Mouse (Mus musculus): Measurements from ENCODE around the gene Olfr1359. TPM values are rescaled to one million over a fixed set of nuclear protein-coding genes. Genes with fewer than 3 reads are reported as not detected.
A peak's percentile ranks its signal among the peaks of the same experiment; 100 is the strongest.

Olfr1359 gene
- not detected in 2 replicates for polyA plus RNA-seq (2015; fragmentation: Nextera tagmentation; extraction: Ambion mirVana)

DNA sequence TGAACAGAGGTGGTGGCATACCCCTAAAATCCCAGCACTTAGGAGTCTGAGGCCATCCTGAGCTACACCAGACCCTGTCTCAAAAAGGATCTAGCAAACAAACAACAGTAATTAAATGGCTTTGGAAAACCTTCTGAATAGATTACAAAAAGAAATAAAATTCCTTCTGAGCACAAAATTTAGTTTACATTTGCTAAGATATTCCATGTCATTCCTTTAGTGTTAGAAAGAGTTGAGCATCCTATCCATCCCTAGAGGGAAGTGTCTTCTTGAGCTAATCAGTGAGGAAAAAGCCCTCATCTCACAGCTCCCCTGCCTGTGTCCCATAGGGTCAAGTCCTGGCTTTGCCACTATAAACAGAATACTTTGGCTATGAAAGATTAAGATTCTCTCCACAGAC is at the start of gene Olfr1359:
Gene Olfr1359 (plus strand): TSS at position 301 of the 400 bp plus-strand sequence.
- H3K4me1 ChIP-seq (ENCODE audit: control insufficient read depth, insufficient read depth, low read length): no peaks in the 10 kb centered on the region
- H3K9me3 ChIP-seq (ENCODE audit: control insufficient read depth, low read length): no peaks in the 10 kb centered on the region
- H3K36me3 ChIP-seq (ENCODE audit: control insufficient read depth, insufficient read depth, low read length): no peaks in the 10 kb centered on the region
- no peak within 1 kb of the TSS for H3K27ac ChIP-seq (ENCODE audit: low read length)
- no peaks in the 10 kb centered on the region for H3K27me3 ChIP-seq (replicated peaks; ENCODE audit: control insufficient read depth, insufficient read depth, low read length)
- H3K4me3 ChIP-seq (ENCODE audit: low read length): no peak within 1 kb of the TSS
- no peak within 1 kb of the TSS for H3K9ac ChIP-seq (ENCODE audit: low read depth, low read length)
- H3K4me2 ChIP-seq (ENCODE audit: low read depth, low read length): no peak within 1 kb of the TSS
- no peak for ATAC-seq

DNA sequence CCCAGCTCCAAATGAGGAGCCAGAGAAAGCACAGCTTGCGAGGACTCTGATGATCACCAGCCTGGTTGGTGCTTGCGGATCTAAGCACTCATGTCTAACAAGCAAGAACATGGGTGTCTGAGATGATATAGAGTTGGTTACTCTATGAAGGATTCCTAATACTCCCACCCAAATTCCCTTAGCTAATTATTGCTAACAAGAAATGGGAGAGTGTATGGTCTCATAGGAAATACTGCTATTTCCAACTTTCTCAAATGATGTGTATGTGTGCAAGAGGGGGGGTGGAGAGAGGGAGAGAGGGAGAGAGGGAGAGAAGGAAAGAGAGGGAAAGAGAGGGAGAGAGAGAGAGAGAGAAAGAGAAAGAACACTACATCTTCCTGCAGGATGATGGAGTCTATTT is 34.6 kb upstream of the Olfr1359 start, which contains the start of gene Olfr1361:
Gene Olfr1361 (minus strand): TSS at position 101 of the 400 bp plus-strand sequence.
- Histone ChIP-seq H3K9me3 (ENCODE audit: control insufficient read depth, low read length) (no peaks in the 10 kb centered on the region), H3K36me3 (ENCODE audit: control insufficient read depth, insufficient read depth, low read length) (no peaks in the 10 kb centered on the region), H3K27ac (ENCODE audit: low read length) (no peak within 1 kb of the TSS), H3K4me3 (ENCODE audit: low read length) (no peak within 1 kb of the TSS), H3K4me2 (ENCODE audit: low read depth, low read length) (no peak within 1 kb of the TSS), H3K4me1 (ENCODE audit: control insufficient read depth, insufficient read depth, low read length) (no peaks in the 10 kb centered on the region), H3K9ac (ENCODE audit: low read depth, low read length) (no peak within 1 kb of the TSS), H3K27me3 (replicated peaks; ENCODE audit: control insufficient read depth, insufficient read depth, low read length) (no peaks in the 10 kb centered on the region)
- ATAC-seq: no peak
- 66% methylated on average over 2 of the region's 2 CpGs for WGBS

DNA sequence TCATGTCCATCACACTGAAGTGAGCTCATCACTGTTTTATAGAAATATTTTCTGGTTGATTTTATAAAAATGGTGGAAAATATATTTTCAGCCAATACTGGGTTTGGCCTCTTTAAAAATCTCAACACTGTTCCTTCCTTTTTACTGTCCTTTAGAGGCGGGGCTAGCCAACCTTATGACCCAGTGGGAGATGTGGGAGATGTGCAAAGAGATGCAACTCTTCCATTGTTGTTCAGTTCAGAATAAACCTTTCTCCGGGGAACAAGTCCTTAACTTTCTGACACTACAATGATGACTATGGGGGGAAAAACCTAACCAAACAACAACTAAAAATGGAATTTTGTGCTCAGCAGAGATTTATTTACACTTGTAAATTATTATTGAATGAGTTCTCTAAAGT is 20.6 kb upstream of the Olfr1359 start, which contains the start of gene Olfr1360:
Gene Olfr1360 (minus strand): TSS at position 101 of the 400 bp plus-strand sequence.
- H3K9me3 ChIP-seq (ENCODE audit: control insufficient read depth, low read length): no peaks in the 10 kb centered on the region
- H3K4me3 ChIP-seq (ENCODE audit: low read length): no peak within 1 kb of the TSS
- no peaks in the 10 kb centered on the region for H3K4me1 ChIP-seq (ENCODE audit: control insufficient read depth, insufficient read depth, low read length)
- H3K9ac ChIP-seq (ENCODE audit: low read depth, low read length): no peak within 1 kb of the TSS
- ATAC-seq: no peak
- H3K27ac ChIP-seq (ENCODE audit: low read length): no peak within 1 kb of the TSS
- no peak within 1 kb of the TSS for H3K4me2 ChIP-seq (ENCODE audit: low read depth, low read length)
- 80% methylated on average over 2 of the region's 2 CpGs for WGBS
- H3K36me3 ChIP-seq (ENCODE audit: control insufficient read depth, insufficient read depth, low read length): no peaks in the 10 kb centered on the region
- H3K27me3 ChIP-seq (replicated peaks; ENCODE audit: control insufficient read depth, insufficient read depth, low read length): no peaks in the 10 kb centered on the region

DNA sequence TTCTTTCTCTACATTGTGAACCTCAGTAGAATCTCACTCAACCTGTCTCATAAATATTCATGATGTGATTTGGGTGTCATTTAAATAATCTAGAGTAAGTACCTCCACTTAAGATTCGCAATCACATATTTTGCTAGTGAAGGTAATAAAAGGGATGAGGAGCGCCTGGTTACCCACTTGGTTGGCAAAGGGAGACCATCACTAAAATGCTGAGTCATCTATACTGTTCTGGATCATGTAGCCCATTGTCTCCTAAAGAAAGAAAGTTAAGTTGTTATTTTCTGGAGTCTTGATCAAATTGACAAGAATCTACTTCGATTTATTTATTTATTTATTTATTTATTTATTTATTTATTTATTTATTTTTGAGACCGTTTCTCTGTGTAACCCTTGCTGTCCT is 8.8 kb downstream of the Olfr1359 start:
- Histone ChIP-seq H3K4me2 (ENCODE audit: low read depth, low read length) (no peak overlapping the region), H3K4me3 (ENCODE audit: low read length) (no peak overlapping the region), H3K36me3 (ENCODE audit: control insufficient read depth, insufficient read depth, low read length) (no peaks in the 10 kb centered on the region), H3K27me3 (replicated peaks; ENCODE audit: control insufficient read depth, insufficient read depth, low read length) (no peaks in the 10 kb centered on the region), H3K9ac (ENCODE audit: low read depth, low read length) (no peak overlapping the region), H3K4me1 (ENCODE audit: control insufficient read depth, insufficient read depth, low read length) (no peaks in the 10 kb centered on the region), H3K9me3 (ENCODE audit: control insufficient read depth, low read length) (no peaks in the 10 kb centered on the region), H3K27ac (ENCODE audit: low read length) (no peak overlapping the region)
- WGBS: 74% methylated on average over 4 of the region's 4 CpGs
- no peak for ATAC-seq

DNA sequence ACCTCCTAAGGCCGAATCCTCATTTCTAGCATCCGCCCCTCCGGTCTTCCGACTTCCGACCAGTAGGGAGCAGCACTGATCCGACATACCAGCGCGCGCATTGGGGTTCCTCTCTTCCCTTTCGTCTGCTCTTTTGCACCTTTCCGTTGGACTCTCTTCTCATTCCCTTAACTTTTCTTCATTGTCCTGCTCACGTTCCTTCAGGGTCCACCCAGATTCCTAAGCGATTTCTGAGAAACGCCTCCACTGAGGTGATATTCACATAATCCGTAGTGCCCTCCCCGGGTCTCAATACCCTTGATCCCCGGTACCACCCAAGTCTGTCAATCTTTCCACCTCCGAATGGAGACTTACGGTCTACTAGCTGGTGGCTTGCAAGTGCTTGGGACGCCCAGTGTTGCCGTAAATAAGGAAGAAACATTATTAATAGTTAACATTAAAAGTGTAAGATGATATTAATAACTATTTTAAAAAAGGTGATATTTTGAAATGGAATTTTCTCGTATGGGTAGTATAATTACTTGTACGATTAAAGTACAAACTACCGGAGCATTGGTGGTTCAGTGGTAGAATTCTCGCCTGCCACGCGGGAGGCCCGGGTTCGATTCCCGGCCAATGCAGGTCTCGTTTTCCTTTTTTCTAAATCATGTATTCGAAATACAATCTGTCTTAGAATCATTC is 12.3 kb downstream of the Olfr1359 start:
- peak overlapping the region; percentile 72 for H3K9ac ChIP-seq (ENCODE audit: low read depth, low read length)
- H3K4me1 ChIP-seq (ENCODE audit: control insufficient read depth, insufficient read depth, low read length): peaks cover 4% of the 10 kb centered on the region
- peak overlapping the region; percentile 77 for H3K27ac ChIP-seq (ENCODE audit: low read length)
- no peaks in the 10 kb centered on the region for H3K9me3 ChIP-seq (ENCODE audit: control insufficient read depth, low read length)
- under 1% methylated on average over 32 of the region's 32 CpGs for WGBS
- peak overlapping the region; percentile 30; the same call in 1 of the 2 replicates for H3K4me2 ChIP-seq (ENCODE audit: low read depth, low read length)
- ATAC-seq: peak; percentile 87
- no peaks in the 10 kb centered on the region for H3K27me3 ChIP-seq (replicated peaks; ENCODE audit: control insufficient read depth, insufficient read depth, low read length)
- H3K36me3 ChIP-seq (ENCODE audit: control insufficient read depth, insufficient read depth, low read length): no peaks in the 10 kb centered on the region
- H3K4me3 ChIP-seq (ENCODE audit: low read length): peak overlapping the region; percentile 62

DNA sequence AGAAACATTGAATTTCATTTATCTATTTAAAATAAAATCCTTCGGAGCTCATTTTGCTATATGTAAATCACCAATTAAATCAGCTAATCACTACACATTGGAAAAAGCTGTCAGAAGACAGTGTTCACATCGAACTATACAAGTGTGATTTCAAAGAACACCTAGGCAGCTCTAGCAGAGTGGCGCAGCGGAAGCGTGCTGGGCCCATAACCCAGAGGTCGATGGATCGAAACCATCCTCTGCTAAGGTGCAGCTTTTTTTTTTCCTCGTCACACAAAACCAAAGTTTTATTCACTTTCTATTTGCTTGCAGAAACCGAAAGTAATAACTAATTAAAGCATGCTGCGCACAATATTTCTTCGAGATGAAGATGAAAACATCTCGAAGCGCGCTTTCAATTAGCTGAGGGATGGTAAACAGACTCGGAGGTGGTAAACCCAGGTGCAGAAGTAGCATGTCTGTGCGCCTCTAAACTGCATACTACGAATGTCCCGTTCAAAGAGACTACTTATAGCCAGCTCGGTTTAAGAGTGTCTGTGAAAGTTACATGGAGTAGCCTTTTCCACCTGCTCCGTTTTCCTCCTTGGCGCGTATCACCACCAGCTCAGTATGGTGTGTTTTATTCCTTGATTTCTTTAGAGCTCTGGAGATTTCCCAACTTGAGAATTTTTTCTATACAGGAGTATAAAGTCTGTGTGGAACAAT is 13.1 kb downstream of the Olfr1359 start:
- peak overlapping the region; percentile 59 for H3K4me3 ChIP-seq (ENCODE audit: low read length)
- peak overlapping the region; percentile 76 for H3K4me2 ChIP-seq (ENCODE audit: low read depth, low read length)
- peaks cover 8% of the 10 kb centered on the region for H3K4me1 ChIP-seq (ENCODE audit: control insufficient read depth, insufficient read depth, low read length)
- 2% methylated on average over 22 of the region's 22 CpGs for WGBS
- no peaks in the 10 kb centered on the region for H3K27me3 ChIP-seq (replicated peaks; ENCODE audit: control insufficient read depth, insufficient read depth, low read length)
- peak overlapping the region; percentile 63 for H3K9ac ChIP-seq (ENCODE audit: low read depth, low read length)
- H3K36me3 ChIP-seq (ENCODE audit: control insufficient read depth, insufficient read depth, low read length): no peaks in the 10 kb centered on the region
- peak overlapping the region; percentile 15; the same call in 1 of the 2 replicates for H3K27ac ChIP-seq (ENCODE audit: low read length)
- peak; percentile 82 for ATAC-seq
- H3K9me3 ChIP-seq (ENCODE audit: control insufficient read depth, low read length): no peaks in the 10 kb centered on the region

DNA sequence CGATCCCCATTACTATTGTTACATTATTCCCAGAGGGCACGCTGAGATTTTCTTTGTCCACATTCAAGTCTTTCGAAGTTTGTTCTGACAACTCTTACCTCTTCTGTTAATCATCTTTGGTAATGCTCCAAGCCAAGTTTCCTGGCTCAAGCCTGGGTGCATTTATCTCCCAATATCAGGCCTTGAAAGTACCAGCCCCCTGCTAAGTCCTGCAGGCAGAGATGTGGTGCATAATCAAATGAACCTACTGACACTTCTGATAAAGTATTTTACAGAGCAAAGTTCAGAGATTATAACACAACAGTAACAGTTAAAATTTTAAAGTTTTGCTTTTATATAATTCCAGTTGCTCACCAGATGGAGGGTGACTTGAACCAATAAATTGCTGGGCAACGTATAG is 13.8 kb downstream of the Olfr1359 start:
- WGBS: 28% methylated on average over 4 of the region's 4 CpGs
- Histone ChIP-seq H3K9ac (ENCODE audit: low read depth, low read length) (no peak overlapping the region), H3K36me3 (ENCODE audit: control insufficient read depth, insufficient read depth, low read length) (no peaks in the 10 kb centered on the region), H3K4me3 (ENCODE audit: low read length) (peak overlapping the region; percentile 59), H3K9me3 (ENCODE audit: control insufficient read depth, low read length) (no peaks in the 10 kb centered on the region), H3K27ac (ENCODE audit: low read length) (no peak overlapping the region), H3K4me2 (ENCODE audit: low read depth, low read length) (peak overlapping the region; percentile 76), H3K4me1 (ENCODE audit: control insufficient read depth, insufficient read depth, low read length) (peaks cover 8% of the 10 kb centered on the region), H3K27me3 (replicated peaks; ENCODE audit: control insufficient read depth, insufficient read depth, low read length) (no peaks in the 10 kb centered on the region)
- no peak for ATAC-seq

DNA sequence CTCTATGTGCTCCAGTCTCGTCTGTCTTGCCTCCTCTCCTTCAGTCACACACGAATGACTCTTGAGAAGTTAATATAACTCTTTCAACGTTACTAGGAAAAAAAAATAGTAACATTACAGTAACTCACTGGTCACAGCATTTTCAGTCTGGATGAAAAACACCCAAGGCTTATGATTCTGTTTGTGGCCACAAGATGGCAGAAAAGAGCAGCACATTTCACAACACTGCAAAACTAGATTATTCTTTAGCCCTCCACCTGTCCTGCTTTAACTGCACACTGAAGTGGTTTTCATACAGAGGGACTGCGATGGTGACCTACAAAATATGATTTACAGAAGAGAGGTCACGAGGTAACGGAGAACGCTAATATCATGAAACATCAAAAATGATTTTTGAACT is 16.8 kb downstream of the Olfr1359 start:
- peak overlapping the region; percentile 91 for H3K27ac ChIP-seq (ENCODE audit: low read length)
- peaks cover 15% of the 10 kb centered on the region for H3K4me1 ChIP-seq (ENCODE audit: control insufficient read depth, insufficient read depth, low read length)
- no peaks in the 10 kb centered on the region for H3K36me3 ChIP-seq (ENCODE audit: control insufficient read depth, insufficient read depth, low read length)
- no peaks in the 10 kb centered on the region for H3K27me3 ChIP-seq (replicated peaks; ENCODE audit: control insufficient read depth, insufficient read depth, low read length)
- WGBS: 0% methylated on average over 7 of the region's 7 CpGs
- peak overlapping the region; percentile 48 for H3K4me3 ChIP-seq (ENCODE audit: low read length)
- no peak for ATAC-seq
- peak overlapping the region; percentile 68 for H3K9ac ChIP-seq (ENCODE audit: low read depth, low read length)
- H3K4me2 ChIP-seq (ENCODE audit: low read depth, low read length): peak overlapping the region; percentile 88
- no peaks in the 10 kb centered on the region for H3K9me3 ChIP-seq (ENCODE audit: control insufficient read depth, low read length)

DNA sequence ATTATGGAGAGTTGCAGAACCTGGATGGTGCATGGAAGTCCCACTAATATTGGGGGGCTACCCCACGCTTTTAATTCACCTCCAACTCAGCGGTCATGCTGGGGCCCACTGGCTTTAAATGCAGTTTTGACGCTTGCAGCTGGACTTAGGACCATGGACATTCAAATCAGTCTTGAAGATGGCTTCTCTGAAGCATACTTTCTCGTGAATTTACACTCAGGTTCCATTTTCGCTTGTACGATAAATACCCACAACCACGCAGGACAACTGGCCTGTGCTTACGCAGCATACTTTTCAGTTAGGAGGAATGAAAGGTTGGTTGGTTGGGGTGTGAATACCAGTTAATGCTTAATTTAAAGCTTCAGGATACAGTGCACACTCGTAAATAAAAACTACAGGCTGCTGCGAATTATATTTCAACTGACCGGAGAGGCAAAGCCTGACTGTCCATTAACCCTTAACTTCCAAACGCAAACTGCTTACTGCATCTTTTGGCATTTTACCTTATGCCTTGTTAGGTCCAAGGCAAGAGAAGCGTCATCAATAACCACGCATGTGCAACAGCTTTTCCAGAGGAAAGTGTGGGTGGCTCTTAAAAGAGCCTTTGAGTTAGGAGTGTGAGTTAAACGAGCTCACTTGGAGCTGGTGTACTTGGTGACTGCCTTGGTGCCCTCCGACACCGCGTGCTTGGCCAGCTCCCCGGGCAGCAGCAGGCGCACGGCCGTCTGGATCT is 17.4 kb downstream of the Olfr1359 start:
- H3K4me2 ChIP-seq (ENCODE audit: low read depth, low read length): peak overlapping the region; percentile 88
- peak overlapping the region; percentile 48 for H3K4me3 ChIP-seq (ENCODE audit: low read length)
- no peaks in the 10 kb centered on the region for H3K36me3 ChIP-seq (ENCODE audit: control insufficient read depth, insufficient read depth, low read length)
- H3K27me3 ChIP-seq (replicated peaks; ENCODE audit: control insufficient read depth, insufficient read depth, low read length): no peaks in the 10 kb centered on the region
- ATAC-seq: no peak
- under 1% methylated on average over 20 of the region's 22 CpGs for WGBS
- H3K9me3 ChIP-seq (ENCODE audit: control insufficient read depth, low read length): no peaks in the 10 kb centered on the region
- peaks cover 16% of the 10 kb centered on the region for H3K4me1 ChIP-seq (ENCODE audit: control insufficient read depth, insufficient read depth, low read length)
- H3K9ac ChIP-seq (ENCODE audit: low read depth, low read length): peak overlapping the region; percentile 68
- H3K27ac ChIP-seq (ENCODE audit: low read length): peak overlapping the region; percentile 91
